Mouse (Mus musculus) Muller cell, postnatal 12 days (primary cell): ENCODE data around the gene ccdc198.

ENCODE experiments used
- DNase-seq: peaks from one replicate; pipeline ENCODE4 v3.0.0-alpha.2; 2015; ENCODE audit errors: inconsistent ontology term

Gene ccdc198

GRCm38 (mm10) chr14:49197031-49197527 lies 48.2 kb downstream of the ccdc198 start:
- DNase-seq: no peak

- DNase-seq: no peak
Measured at GRCm38 (mm10) chr14:49186270-49186669, 59.0 kb downstream of the ccdc198 start.

DNA sequence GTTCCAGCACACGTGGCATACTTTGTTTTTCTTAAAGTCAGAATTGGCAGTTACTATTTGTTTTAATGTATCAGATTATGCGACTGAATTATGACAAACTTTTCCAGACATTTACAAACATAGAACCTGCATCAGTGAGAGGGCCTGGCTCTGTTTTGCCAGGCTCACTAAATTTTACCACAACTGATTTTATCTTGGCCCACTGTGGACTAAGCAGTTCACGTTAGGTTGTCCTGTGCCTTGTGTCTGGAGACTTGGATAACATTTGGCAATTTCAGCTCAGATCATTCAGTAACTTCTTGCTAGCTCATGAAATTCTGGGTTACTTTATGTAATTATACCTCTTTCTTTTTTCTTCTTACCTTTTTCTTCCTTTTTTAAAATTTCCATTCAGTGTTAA lies 65.5 kb downstream of the ccdc198 start:
- DNase-seq: no peak

DNA sequence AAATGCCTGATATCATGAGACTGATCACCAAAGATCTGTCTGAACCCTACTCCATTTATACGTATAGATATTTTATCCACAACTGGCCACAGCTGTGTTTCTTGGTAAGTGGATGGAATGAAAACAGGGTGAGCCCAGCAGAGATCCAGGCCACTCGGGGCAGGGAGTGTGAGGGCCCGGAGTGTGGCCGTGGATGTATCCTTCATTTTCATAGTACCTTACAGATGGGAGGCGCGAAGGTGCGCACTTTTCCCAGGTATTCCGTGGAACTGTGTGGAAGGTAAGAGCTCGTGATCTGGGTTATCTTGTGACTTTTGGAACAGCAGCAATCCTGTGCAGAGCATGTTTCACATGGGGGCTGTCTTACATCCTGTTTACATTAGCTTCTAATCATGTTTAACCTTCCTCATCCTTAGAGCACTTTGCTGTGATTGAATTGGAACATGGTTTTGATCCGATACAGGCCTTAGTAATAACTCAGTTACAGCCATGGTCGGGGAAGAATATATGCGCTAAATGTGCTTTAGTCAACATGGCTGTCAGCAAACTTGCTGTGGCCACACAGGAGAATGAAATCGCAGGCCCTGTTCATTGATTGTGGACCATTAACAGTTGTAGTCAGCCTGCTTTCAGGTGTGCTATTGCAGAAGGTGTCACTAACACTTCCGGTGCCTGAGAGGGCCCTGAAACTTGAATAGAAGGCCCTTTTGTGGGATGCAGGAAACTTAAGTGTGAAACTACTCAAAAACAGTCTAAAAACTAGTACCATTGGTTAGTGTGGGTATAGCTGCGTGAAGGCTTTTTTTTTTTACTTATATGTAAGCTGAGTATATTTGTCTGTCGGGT lies 71.8 kb downstream of the ccdc198 start:
- peak; percentile 4 for DNase-seq

- peak; percentile 74 for DNase-seq
Measured at GRCm38 (mm10) chr14:49172582-49172988, 72.7 kb downstream of the ccdc198 start.

DNA sequence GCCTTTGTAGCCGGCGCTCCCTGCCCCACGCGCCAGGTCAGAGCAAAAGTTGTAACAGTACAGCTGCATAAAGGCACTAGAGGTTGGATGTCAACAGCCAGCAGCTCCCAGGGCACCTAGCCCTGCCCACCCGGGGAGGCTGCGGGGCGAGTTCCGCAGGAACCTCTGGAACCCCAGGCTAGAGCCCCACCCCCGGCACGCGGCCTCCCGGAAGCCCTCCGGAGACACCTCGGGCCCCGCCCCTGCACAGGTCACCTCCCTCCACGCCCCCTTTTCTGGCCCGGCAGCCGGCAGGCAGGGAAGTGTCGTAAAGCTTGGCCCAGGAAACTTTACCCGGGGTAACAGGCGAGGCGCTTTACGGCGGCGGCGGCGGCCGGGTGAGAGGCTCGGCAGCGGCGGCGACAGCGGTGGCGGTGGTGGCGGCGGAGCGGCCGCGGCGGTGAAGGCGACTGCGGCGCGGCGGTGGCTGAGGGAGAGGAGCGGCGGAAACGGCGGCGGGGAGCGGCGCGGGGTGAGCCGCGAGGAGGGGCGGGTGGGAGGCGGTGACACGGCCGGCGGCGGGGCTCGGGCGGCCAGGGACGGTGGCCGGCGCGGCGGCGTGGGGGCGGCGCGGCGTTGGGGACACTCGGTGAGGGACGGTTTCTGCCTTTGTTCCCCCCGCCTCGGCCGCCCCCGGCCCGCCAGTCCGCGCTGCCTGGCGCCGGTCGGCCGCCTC lies 73.2 kb downstream of the ccdc198 start, which contains the start of gene Naa30:
TSS of gene Naa30 (plus strand) at position 360 of the 715 bp plus-strand sequence.
- peak; percentile 97 for DNase-seq

- DNase-seq: no peak
Measured at GRCm38 (mm10) chr14:49171286-49171685, 74.0 kb downstream of the ccdc198 start.
